Mouse (Mus musculus): ENCODE measurements around the gene Prc1. TPM values are rescaled to one million over a fixed set of nuclear protein-coding genes. Genes with fewer than 3 reads are reported as not detected.

Gene Prc1
- polyA plus RNA-seq, 1 experiment = 1.7 TPM

DNA sequence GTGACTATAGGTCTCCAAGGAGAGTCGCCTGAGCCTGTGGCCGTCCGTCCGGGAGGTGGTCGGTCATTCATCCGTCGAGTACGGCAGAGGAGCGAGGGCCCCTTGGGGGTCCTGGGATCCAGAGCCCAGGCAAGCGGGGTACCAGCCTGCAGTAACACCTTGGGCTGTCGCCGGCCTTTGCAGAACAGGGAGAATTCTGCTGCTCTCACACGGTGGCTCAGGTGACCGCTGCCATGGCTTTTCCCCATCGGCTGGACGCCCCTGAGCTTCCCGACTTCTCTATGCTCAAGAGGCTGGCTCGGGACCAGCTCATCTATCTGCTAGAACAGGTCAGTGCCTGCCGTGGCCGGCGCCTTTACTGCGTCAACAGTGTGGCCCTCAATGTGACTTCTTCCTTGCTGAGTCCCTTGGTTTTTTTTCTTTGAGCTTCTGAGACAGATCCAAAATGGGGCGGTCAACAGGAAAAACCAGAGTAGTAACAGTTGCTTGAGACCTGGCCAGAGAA lies 24.4 kb upstream of the Prc1 start:
- no peak for TF ChIP-seq CTCF (conservative IDR thresholded peaks at IDR 0.05; ENCODE audit: insufficient read depth, insufficient read length, low read depth, low read length)
- no peak for TF ChIP-seq POLR2A (IDR thresholded peaks at IDR 0.05; ENCODE audit: low read depth, low read length)
- DNase-seq = peak; percentile 56
- Histone ChIP-seq H3K27me3 (replicated peaks; ENCODE audit: control insufficient read depth, insufficient read depth, low read length) (no peaks in the 10 kb centered on the region), H3K27ac (ENCODE audit: insufficient read depth, low read depth, low read length) (peak overlapping the region; percentile 46), H3K4me3 (ENCODE audit: insufficient read depth, low read depth, low read length) (peak overlapping the region; percentile 99), H3K36me3 (ENCODE audit: control insufficient read depth, insufficient read depth, low read length) (no peaks in the 10 kb centered on the region), H3K4me1 (ENCODE audit: control insufficient read depth, insufficient read depth, low read length) (peaks cover 6% of the 10 kb centered on the region)
- WGBS = under 1% methylated on average over 23 of the region's 23 CpGs

DNA sequence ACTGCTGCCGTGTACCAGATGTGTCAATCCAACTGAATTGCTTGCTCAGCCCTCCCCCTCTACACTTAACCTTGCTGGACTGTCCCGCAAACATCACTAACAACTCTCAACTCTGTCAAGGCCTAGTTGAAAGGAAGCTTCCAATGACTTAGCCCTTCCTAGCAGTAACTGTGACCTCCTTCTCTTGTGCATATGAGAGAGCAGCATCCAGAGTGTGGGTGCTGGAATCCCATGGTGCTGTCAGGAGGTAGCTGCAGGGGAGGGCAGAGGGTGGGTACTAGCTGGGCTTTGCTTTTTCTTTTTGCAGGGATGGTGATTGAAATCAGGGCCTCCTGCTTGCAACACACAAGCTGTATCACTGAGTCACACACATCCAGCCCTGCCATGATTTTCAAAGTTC lies 20.8 kb upstream of the Prc1 start:
- TF ChIP-seq CTCF (conservative IDR thresholded peaks at IDR 0.05; ENCODE audit: insufficient read depth, insufficient read length, low read depth, low read length) = no peak
- TF ChIP-seq POLR2A (IDR thresholded peaks at IDR 0.05; ENCODE audit: low read depth, low read length) = no peak
- Histone ChIP-seq H3K27me3 (replicated peaks; ENCODE audit: control insufficient read depth, insufficient read depth, low read length) (no peaks in the 10 kb centered on the region), H3K36me3 (ENCODE audit: control insufficient read depth, insufficient read depth, low read length) (peaks cover 2% of the 10 kb centered on the region; the same call in 1 of the 2 replicates), H3K27ac (ENCODE audit: insufficient read depth, low read depth, low read length) (no peak overlapping the region), H3K4me1 (ENCODE audit: control insufficient read depth, insufficient read depth, low read length) (peaks cover 6% of the 10 kb centered on the region), H3K4me3 (ENCODE audit: insufficient read depth, low read depth, low read length) (no peak overlapping the region)
- no peak for DNase-seq
- WGBS = 91% methylated on average over 2 of the region's 2 CpGs

DNA sequence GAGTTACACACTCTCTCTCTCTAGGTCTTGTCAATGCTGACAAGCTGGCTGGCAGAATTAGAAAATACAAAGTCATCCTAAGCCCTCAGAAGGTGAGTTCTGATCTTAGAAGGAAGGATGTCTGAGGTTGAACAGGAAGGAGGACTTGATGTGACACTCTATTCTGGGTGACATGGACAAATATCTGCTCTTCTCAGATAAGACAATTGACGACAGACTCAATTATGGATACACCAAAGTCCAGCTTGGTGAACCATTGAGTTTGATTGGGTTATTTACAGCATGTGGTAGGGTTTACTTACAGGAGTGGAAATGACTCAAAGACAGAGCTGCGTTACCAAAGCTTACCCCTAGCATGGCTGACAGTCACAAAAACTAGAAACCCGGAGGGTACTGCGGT lies 17.9 kb upstream of the Prc1 start:
- Histone ChIP-seq H3K27me3 (replicated peaks; ENCODE audit: control insufficient read depth, insufficient read depth, low read length) (no peaks in the 10 kb centered on the region), H3K27ac (ENCODE audit: insufficient read depth, low read depth, low read length) (no peak overlapping the region), H3K4me1 (ENCODE audit: control insufficient read depth, insufficient read depth, low read length) (no peaks in the 10 kb centered on the region), H3K36me3 (ENCODE audit: control insufficient read depth, insufficient read depth, low read length) (peaks cover 5% of the 10 kb centered on the region), H3K4me3 (ENCODE audit: insufficient read depth, low read depth, low read length) (no peak overlapping the region)
- TF ChIP-seq CTCF (conservative IDR thresholded peaks at IDR 0.05; ENCODE audit: insufficient read depth, insufficient read length, low read depth, low read length) (no peak), POLR2A (IDR thresholded peaks at IDR 0.05; ENCODE audit: low read depth, low read length) (no peak)
- DNase-seq = no peak
- 99% methylated on average over 4 of the region's 4 CpGs for WGBS

DNA sequence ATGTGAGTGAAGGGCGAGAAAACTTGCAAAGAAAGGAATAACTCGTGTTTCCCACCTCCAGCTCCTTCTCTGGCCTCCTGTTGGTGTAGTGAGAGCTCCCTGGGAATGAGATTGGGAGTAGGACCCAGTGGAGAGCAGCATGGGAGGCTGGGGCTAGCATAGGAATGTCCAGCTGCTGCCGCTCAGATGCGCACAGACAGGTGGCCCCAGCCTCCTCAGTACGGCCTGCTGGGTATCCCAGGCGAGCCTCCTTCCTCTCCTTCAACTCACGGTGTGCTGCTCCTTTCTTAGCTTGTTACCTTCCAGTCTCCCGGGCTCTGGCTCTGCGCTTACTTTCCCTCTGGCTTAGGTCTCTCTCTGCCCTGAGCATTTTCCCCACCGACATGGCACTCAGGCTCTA lies 14.2 kb upstream of the Prc1 start:
- no peak overlapping the region for H3K4me3 ChIP-seq (ENCODE audit: insufficient read depth, low read depth, low read length)
- no peaks in the 10 kb centered on the region for H3K27me3 ChIP-seq (replicated peaks; ENCODE audit: control insufficient read depth, insufficient read depth, low read length)
- TF ChIP-seq POLR2A (IDR thresholded peaks at IDR 0.05; ENCODE audit: low read depth, low read length) = no peak
- TF ChIP-seq CTCF (conservative IDR thresholded peaks at IDR 0.05; ENCODE audit: insufficient read depth, insufficient read length, low read depth, low read length) = no peak
- H3K4me1 ChIP-seq (ENCODE audit: control insufficient read depth, insufficient read depth, low read length) = no peaks in the 10 kb centered on the region
- no peak for DNase-seq
- 83% methylated on average over 10 of the region's 10 CpGs for WGBS
- H3K27ac ChIP-seq (ENCODE audit: insufficient read depth, low read depth, low read length) = no peak overlapping the region
- peaks cover 8% of the 10 kb centered on the region for H3K36me3 ChIP-seq (ENCODE audit: control insufficient read depth, insufficient read depth, low read length)

DNA sequence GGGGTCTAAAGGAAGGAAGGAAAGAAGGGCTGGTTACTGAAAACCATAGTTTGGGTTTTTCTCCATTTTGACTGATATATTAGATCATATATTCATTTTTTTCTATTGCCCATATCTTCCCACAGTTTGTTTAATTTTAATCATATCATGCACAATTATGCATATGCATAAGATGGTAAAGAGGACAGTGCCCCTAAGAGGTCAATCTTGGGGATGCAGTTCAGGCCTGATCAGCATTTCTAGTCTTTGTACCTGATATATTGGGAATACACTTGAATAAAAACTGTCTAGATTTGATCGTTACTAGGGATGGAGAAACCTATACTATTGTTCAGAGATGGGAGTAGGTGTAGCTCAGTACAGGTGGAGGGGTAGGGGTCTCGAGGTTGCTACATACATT lies 13.3 kb upstream of the Prc1 start:
- no peak for DNase-seq
- peaks cover 7% of the 10 kb centered on the region for H3K36me3 ChIP-seq (ENCODE audit: control insufficient read depth, insufficient read depth, low read length)
- no peaks in the 10 kb centered on the region for H3K27me3 ChIP-seq (replicated peaks; ENCODE audit: control insufficient read depth, insufficient read depth, low read length)
- no peak overlapping the region for H3K27ac ChIP-seq (ENCODE audit: insufficient read depth, low read depth, low read length)
- 83% methylated on average over 2 of the region's 2 CpGs for WGBS
- H3K4me3 ChIP-seq (ENCODE audit: insufficient read depth, low read depth, low read length) = no peak overlapping the region
- no peaks in the 10 kb centered on the region for H3K4me1 ChIP-seq (ENCODE audit: control insufficient read depth, insufficient read depth, low read length)
- TF ChIP-seq POLR2A (IDR thresholded peaks at IDR 0.05; ENCODE audit: low read depth, low read length) = no peak
- TF ChIP-seq CTCF (conservative IDR thresholded peaks at IDR 0.05; ENCODE audit: insufficient read depth, insufficient read length, low read depth, low read length) = no peak

DNA sequence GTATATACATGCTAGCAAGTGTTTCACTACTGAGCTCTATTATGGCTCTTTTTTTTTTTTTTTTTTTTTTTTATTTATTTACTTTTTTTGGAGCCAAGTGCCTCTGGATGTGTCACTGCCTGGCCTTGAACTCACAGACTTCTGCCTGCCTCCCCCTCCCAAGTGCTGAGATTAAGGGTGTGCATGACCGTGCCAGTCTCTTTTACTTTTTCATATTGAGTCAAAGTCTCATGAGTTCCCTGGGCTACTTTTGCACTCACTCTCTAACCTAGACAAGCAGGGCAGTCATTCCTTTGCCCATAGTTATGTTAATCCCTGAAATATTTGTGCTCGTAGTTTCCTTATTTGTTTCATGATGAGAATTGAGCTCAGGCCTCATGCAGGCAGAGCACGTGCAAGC lies 12.6 kb upstream of the Prc1 start:
- TF ChIP-seq POLR2A (IDR thresholded peaks at IDR 0.05; ENCODE audit: low read depth, low read length) (no peak), CTCF (conservative IDR thresholded peaks at IDR 0.05; ENCODE audit: insufficient read depth, insufficient read length, low read depth, low read length) (no peak)
- no peaks in the 10 kb centered on the region for H3K4me1 ChIP-seq (ENCODE audit: control insufficient read depth, insufficient read depth, low read length)
- H3K27me3 ChIP-seq (replicated peaks; ENCODE audit: control insufficient read depth, insufficient read depth, low read length) = no peaks in the 10 kb centered on the region
- WGBS = 93% methylated on average over 3 of the region's 3 CpGs
- no peak for DNase-seq
- no peak overlapping the region for H3K27ac ChIP-seq (ENCODE audit: insufficient read depth, low read depth, low read length)
- no peak overlapping the region for H3K4me3 ChIP-seq (ENCODE audit: insufficient read depth, low read depth, low read length)
- H3K36me3 ChIP-seq (ENCODE audit: control insufficient read depth, insufficient read depth, low read length) = peaks cover 6% of the 10 kb centered on the region

DNA sequence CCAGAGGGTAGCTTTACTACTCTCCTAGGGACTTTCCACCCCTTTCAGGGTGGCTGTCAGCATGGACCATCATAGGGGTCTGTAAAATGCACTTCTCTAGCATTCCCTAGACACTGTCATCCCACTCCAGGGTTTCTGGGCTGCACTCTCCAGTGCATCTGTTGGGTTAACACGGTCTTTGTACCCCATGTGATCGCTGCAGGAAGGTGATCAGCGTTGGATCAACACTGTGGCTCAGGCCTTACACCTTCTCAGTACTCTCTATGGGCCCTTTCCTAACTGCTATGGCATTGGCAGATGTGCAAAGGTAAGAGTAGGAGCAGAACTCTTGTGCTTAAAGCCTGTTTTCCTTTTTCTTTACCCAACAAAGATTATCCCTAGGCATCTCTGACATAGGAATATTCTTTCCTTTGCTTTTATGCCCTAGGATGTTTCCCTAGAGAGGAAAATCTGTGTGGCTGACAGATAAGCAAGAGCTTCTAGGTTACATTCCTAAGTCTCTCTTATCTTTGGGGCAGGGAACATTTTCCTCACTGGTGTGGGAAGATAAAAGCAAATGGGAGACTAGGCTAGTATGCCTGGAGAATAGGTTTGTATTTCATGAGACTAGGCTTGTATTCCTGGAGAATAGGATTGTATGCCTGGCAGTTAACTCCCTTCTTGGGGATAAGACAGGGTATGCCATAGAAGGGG lies 10.9 kb upstream of the Prc1 start:
- H3K4me1 ChIP-seq (ENCODE audit: control insufficient read depth, insufficient read depth, low read length) = no peaks in the 10 kb centered on the region
- H3K4me3 ChIP-seq (ENCODE audit: insufficient read depth, low read depth, low read length) = no peak overlapping the region
- WGBS = 85% methylated on average over 3 of the region's 3 CpGs
- no peaks in the 10 kb centered on the region for H3K27me3 ChIP-seq (replicated peaks; ENCODE audit: control insufficient read depth, insufficient read depth, low read length)
- DNase-seq = no peak
- H3K27ac ChIP-seq (ENCODE audit: insufficient read depth, low read depth, low read length) = no peak overlapping the region
- peaks cover 6% of the 10 kb centered on the region for H3K36me3 ChIP-seq (ENCODE audit: control insufficient read depth, insufficient read depth, low read length)
- no peak for TF ChIP-seq POLR2A (IDR thresholded peaks at IDR 0.05; ENCODE audit: low read depth, low read length)
- TF ChIP-seq CTCF (conservative IDR thresholded peaks at IDR 0.05; ENCODE audit: insufficient read depth, insufficient read length, low read depth, low read length) = no peak
